Mouse (Mus musculus): ENCODE results near the gene Sall4.

- TF ChIP-seq POLR2A (IDR thresholded peaks at IDR 0.05; ENCODE audit: low read depth, low read length) (no peak), CTCF (conservative IDR thresholded peaks at IDR 0.05; ENCODE audit: insufficient read depth, insufficient read length, low read depth, low read length) (no peak)
Observed at GRCm38 (mm10) chr2:168761954-168762353, 5.8 kb downstream of the Sall4 start.
